Mouse (Mus musculus): ENCODE results near the gene Rab1b.
A peak's percentile ranks its signal among the peaks of the same experiment; 100 is the strongest.

Gene Rab1b

GRCm38 (mm10) chr19:5071545-5072369 lies 35.1 kb downstream of the Rab1b start:
- peak; percentile 76 for DNase-seq (ENCODE audit: low spot score)

GRCm38 (mm10) chr19:5071077-5071476 lies 35.8 kb downstream of the Rab1b start:
- DNase-seq (ENCODE audit: low spot score) = no peak

GRCm38 (mm10) chr19:5069978-5070377 lies 36.9 kb downstream of the Rab1b start:
- no peak for DNase-seq (ENCODE audit: low spot score)

- no peak for DNase-seq (ENCODE audit: low spot score)
Measured at GRCm38 (mm10) chr19:5069486-5069885, 37.4 kb downstream of the Rab1b start.

GRCm38 (mm10) chr19:5068570-5069234 lies 38.2 kb downstream of the Rab1b start:
- no peak for DNase-seq (ENCODE audit: low spot score)

GRCm38 (mm10) chr19:5067867-5068569 lies 38.9 kb downstream of the Rab1b start, which contains the start of gene Cd248:
Gene Cd248, plus strand, starts transcription at chr19:5068078.
- peak; percentile 56 for DNase-seq (ENCODE audit: low spot score)

- DNase-seq (ENCODE audit: low spot score) = no peak
Measured at GRCm38 (mm10) chr19:5067040-5067799, 39.7 kb downstream of the Rab1b start.

- DNase-seq (ENCODE audit: low spot score) = no peak
Measured at GRCm38 (mm10) chr19:5065104-5065503, 41.8 kb downstream of the Rab1b start.

- peak; percentile 60 for DNase-seq (ENCODE audit: low spot score)
Measured at GRCm38 (mm10) chr19:5062446-5062845, 44.4 kb downstream of the Rab1b start.

GRCm38 (mm10) chr19:5062041-5062440 lies 44.8 kb downstream of the Rab1b start:
- DNase-seq (ENCODE audit: low spot score) = no peak

- no peak for DNase-seq (ENCODE audit: low spot score)
Measured at GRCm38 (mm10) chr19:5060365-5061330, 46.2 kb downstream of the Rab1b start.

- DNase-seq (ENCODE audit: low spot score) = no peak
Measured at GRCm38 (mm10) chr19:5058801-5059771, 47.8 kb downstream of the Rab1b start.

GRCm38 (mm10) chr19:5057876-5058775 lies 48.7 kb downstream of the Rab1b start:
- no peak for DNase-seq (ENCODE audit: low spot score)

- DNase-seq (ENCODE audit: low spot score) = no peak
Measured at GRCm38 (mm10) chr19:5056251-5056650, 50.6 kb downstream of the Rab1b start.

- peak; percentile 63 for DNase-seq (ENCODE audit: low spot score)
Measured at GRCm38 (mm10) chr19:5053909-5054308, 53.0 kb downstream of the Rab1b start.

GRCm38 (mm10) chr19:5052853-5053252 lies 54.0 kb downstream of the Rab1b start:
- no peak for DNase-seq (ENCODE audit: low spot score)

- DNase-seq (ENCODE audit: low spot score) = no peak
Measured at GRCm38 (mm10) chr19:5052166-5052822, 54.6 kb downstream of the Rab1b start.

- no peak for DNase-seq (ENCODE audit: low spot score)
Measured at GRCm38 (mm10) chr19:5051515-5051914, 55.4 kb downstream of the Rab1b start.

All from urinary bladder, postnatal 25 days (tissue).